Mouse (Mus musculus): ENCODE measurements at regions not wholly inside any gene's neighbourhood (a gene's known extent, or its start where the extent isn't known, plus 50 kb on each side); places are given as distances from the start of the nearest gene placed in this dataset.

DNA sequence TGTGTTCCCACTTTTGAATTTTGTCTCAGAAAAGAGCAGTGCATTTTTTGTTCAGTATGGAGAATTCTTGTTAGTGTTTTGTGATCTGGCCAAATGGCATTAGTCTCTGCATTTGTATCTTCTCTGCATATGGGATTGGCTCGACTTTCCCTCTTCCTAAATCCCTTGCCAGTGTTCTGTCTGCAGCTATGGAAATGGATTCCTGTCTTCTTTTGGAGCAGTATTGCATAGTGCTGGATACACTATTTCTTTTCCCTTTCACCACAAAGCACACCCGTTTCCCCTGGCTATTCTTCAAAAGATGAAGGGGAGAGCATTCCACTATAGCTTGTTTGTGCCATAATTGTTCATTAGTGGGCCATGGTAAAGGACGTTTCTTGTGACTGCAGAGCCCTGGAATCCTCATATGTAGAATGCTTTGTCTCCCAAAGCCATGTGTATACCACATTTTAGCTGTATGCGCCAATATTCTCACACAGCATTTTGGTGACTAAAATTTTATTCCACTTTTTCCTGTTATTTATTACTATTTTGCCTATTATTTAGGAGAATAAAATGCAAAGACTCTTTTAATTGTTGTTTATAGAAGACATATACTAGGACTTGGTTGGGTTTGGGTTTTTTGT, 197.8 kb downstream of the Hs3st1 start:
- no peak for DNase-seq (ENCODE audit: low spot score in 2 of 2)

DNA sequence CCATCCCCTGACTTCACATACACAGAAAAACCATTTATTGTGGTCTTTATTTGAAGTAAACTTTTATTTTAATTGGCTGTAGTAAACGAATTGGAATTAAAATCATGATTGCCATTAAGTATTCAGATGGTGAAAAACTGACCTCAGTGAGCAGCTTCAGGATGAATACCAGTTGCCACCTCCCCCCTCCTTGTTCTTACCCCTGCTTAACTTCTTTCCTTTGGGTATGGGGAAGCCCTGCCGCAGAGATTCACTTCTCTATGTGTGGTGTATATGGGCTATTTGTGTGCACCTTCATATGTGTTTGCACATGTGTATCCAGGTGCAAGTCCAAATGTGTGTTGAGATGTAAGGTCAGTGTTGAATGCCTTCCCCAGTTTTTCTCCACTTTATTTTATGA, 218.2 kb downstream of the Hs3st1 start:
- no peak for DNase-seq (ENCODE audit: low spot score in 2 of 2)

DNA sequence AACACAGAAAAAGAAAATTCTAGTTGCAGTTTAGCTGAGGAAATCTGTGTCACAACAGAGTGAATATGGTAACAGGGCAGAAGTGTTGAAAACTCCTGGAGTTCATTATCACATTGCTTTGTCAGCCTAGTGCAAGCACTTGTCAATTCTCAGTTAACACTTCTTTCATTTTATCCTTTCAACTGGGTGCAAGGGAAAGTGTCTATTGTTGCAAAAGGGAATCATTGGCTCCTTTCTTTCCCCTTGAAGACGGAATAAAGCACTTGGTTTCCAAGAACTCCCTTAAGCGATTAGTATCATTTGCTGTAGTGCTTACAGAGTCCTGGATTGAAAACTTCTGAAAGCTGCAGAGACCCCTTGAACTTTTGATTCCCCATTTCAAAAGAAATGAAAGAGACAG, 218.9 kb downstream of the Hs3st1 start:
- DNase-seq (ENCODE audit: low spot score in 2 of 2) = no peak

- no peak for DNase-seq (ENCODE audit: low spot score in 2 of 2)
Observed at GRCm38 (mm10) chr5:39510246-39510645, 245.0 kb downstream of the Hs3st1 start.

- DNase-seq (ENCODE audit: low spot score in 2 of 2) = no peak
Observed at GRCm38 (mm10) chr5:39482756-39483155, 272.5 kb downstream of the Hs3st1 start.

DNA sequence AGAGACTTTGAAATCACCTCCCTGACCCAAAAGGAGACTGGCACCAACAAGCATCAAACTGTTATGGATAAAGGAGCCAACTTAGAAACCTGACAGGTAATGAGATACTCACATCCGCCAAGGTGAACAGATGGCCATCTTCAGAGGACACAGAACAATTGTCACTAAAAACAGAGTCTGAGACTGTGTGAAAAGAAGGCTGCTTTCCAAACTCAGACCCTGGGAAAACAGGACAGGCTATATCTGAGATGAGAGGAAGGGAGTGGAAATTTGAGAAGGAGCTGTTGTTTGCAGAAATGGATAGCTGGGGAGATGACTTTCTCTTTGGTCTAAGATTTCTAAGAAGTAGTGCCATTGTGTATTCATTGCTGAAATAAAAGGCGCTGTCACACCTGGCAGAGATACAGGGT, 297.2 kb downstream of the Hs3st1 start:
- no peak for DNase-seq (ENCODE audit: low spot score in 2 of 2)

GRCm38 (mm10) chr5:39453706-39454105, 301.6 kb downstream of the Hs3st1 start:
- DNase-seq (ENCODE audit: low spot score in 2 of 2) = no peak

DNA sequence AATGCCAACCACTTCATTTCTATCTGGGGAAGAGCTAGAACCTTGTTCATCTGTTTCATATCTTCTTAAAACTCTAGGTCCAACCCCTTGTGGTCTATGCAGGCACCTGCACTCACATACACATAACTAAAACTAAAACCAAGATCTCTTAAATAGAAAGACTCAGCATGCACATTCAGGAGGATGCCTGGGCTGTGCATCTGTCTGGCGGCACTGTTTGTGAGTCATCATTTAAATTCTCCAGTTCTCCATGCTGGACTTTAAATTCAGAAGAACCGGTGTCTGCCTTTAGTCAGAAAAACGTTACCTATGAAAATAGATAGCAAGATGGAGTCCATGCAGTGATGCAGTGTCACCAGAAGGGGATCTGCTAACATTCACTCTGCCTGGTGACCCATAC, 314.5 kb downstream of the Hs3st1 start:
- no peak for DNase-seq (ENCODE audit: low spot score in 2 of 2)

DNA sequence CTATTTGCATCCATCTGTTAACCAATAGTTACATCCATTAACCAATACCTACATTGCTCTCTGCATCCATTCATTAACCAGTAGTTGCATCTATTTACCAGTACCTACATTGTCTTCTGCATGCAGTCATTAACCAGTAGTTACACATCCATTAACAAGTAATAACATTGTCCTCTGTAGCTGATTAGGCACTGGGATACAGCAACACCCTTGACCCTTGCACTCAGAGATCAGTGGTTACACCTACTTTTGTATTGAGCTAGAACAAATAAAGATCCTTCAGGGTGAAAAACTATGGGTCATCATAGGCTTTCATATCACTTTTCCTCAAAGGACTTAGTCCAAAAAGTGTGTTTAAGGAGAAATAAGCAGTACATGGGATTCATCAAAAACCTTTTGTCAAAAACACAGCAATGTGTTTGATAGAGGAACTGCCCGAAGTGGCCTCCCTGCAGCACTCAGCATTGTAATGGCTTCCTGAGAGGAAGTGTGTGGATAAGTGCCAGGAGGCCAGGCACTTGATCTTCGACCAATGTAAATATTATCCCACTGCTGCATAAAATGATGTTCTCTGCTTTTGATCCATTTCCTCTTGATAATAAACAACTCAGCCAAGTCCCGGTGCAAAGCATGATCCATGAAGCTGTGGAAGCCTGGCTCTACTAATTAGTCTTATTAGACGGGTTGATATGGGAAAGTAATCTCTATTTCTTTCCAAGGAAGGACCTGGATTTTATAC, 317.6 kb downstream of the Hs3st1 start:
- DNase-seq (ENCODE audit: low spot score in 2 of 2) = no peak

DNA sequence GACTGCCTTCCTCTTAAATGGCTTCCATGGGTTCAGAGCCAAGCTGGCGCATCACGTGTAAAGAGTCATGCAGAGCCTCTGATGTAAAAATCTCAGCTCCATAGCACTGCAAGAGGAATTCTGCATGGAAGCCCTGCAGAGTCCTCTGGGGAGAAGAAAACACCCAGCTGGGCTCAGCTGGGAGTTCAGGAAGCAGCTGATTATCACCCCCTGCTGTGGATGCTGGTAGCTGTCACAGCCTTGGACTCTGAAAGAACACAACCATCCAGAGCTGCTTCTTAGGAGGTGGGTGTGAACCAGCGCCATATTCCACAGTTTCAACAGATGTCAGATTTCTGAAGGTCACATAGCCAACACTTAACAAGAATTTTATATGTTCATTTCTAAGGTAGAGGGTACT, 329.2 kb downstream of the Hs3st1 start:
- no peak for DNase-seq (ENCODE audit: low spot score in 2 of 2)

- no peak for DNase-seq (ENCODE audit: low spot score in 2 of 2)
Observed at GRCm38 (mm10) chr5:39423720-39424119, 331.6 kb downstream of the Hs3st1 start.

GRCm38 (mm10) chr5:39418795-39419194, 336.5 kb downstream of the Hs3st1 start:
- no peak for DNase-seq (ENCODE audit: low spot score in 2 of 2)

DNA sequence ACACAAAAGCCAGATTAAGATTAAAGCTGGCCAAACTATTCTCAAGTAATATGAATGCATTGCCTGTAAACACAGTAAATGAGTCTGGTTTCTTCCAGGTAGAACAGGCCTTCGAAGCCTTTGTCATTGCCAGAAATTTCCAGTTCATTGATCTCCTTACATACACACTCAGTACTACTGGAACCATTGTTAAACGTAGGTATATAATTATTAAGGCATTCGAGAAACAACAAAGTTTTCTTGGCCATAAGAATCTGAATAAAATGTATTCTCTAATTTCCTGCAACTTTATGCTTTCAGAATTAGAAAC, 337.5 kb downstream of the Hs3st1 start:
- no peak for DNase-seq (ENCODE audit: low spot score in 2 of 2)

GRCm38 (mm10) chr5:39417121-39417844, 338.0 kb downstream of the Hs3st1 start:
- DNase-seq (ENCODE audit: low spot score in 2 of 2) = peak; percentile 13 to 47

- DNase-seq (ENCODE audit: low spot score in 2 of 2) = no peak
Observed at GRCm38 (mm10) chr5:39416597-39417023, 338.7 kb downstream of the Hs3st1 start.

GRCm38 (mm10) chr5:39412756-39413155, 342.5 kb downstream of the Hs3st1 start:
- no peak for DNase-seq (ENCODE audit: low spot score in 2 of 2)

- DNase-seq (ENCODE audit: low spot score in 2 of 2) = no peak
Observed at GRCm38 (mm10) chr5:39390391-39390987, 364.8 kb downstream of the Hs3st1 start.

- no peak for DNase-seq (ENCODE audit: low spot score in 2 of 2)
Observed at GRCm38 (mm10) chr5:39384410-39384809, 370.9 kb downstream of the Hs3st1 start.

DNA sequence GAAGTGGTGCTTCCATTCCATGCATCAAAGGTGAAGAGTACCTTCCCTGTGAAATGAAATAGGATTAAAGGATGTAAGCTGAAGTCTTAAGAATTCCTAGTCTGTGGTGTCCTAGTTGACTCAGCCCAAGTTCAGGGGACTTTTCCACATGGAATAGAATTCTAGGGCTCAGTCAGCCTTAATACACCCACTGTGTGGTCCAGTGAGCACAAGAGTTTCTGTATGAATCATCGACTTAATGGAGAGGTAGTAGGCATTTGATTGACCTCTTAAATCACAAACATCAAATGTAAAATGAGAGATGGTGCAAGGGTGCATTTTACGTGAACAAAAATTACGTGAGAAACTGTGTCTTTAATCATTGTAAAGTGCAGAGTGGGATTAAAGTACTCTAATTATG, 381.1 kb downstream of the Hs3st1 start:
- no peak for DNase-seq (ENCODE audit: low spot score in 2 of 2)

DNA sequence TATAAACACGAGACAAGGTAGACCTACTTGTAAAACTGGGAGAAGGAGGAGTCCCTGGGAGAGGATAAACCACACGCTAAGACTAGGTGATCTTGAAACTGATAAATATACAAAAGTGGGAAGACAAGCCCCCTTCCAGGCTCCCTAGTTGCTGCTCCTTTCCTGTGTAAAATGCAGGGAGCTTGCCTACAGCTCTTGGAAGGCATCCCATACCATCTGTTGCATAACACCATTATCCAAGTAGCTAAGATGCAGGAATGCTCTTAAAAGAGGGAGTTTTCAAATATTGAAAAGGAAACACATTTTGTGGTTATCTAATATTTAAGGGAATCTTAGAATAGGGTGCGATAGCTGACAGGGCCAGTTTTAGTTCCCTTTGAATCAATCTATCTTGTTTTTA, 406.6 kb downstream of the Hs3st1 start:
- DNase-seq (ENCODE audit: low spot score in 2 of 2) = no peak

DNA sequence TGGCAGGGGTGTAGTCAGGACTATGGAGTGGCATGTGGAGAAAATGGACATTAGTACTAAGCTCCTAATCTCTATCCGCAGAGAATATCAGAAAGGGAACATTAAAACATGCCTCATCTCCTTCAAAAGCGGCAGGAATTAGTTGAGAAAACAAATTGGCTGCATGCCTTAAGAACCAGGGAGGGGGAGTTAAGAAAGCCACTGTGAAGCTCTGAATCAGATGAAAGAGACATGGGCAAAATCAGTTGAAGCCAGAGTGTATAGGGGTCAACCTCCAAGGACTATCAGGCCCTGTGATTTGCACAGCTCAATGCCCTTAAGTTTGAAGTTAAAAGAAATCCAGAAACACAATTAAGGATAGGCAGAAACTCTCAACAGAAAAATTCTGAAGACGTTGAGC, 408.3 kb downstream of the Hs3st1 start:
- DNase-seq (ENCODE audit: low spot score in 2 of 2) = no peak

DNA sequence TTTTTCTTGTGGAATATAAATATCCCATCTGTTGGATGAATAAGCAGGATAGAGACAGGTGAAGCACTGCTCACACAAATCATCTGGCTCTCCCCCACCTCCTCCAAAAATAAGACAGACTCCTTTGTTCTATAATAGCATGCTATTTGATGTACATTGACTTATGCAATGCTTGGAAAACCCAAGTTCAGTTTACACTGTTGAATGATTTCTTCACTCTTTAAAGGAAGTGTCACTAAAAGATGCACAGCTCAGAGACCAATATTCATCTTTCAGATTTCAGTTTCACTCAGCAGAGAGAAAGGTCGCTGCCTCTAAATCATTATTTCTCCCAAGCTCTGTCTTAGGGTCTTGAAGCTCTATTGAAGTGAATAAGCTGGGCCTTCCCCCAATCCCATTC, 417.4 kb downstream of the Hs3st1 start:
- no peak for DNase-seq (ENCODE audit: low spot score in 2 of 2)

DNA sequence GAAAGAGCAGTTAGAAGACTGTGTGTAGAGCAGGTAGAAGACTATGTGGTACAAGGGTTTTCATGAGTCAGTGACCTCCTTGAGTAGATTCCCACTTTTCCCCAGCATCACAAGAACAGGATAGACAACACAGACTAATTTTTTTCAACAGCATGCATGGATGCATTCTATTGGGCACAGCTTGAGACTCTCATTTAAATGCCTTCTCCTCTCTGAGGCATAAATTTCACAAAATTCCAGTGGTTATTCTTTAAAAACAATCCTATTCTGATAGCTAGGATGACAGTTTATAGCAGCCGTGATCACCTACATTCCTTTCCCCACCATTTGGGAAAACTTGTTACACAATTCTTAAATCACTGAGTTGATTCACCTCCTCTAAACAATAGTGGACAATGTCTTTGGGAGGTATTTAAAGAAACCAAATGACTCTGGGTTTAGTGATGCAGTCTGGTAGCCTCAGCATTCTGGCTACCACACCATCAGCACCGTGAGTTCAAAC, 418.7 kb downstream of the Hs3st1 start:
- DNase-seq (ENCODE audit: low spot score in 2 of 2) = no peak

Data from frontal cortex, postnatal 14 days (tissue).